Mouse (Mus musculus) cerebellum, adult 9-10 months (tissue): ENCODE results near the gene Mpo.
A peak's percentile ranks its signal among the peaks of the same experiment; 100 is the strongest.

Source experiments
- DNase-seq: peaks from one replicate; pipeline ENCODE4 v3.0.0; 2022

Gene Mpo

GRCm38 (mm10) chr11:87758161-87758911 lies 35.0 kb upstream of the Mpo start:
- DNase-seq: no peak

GRCm38 (mm10) chr11:87758957-87759608 lies 34.3 kb upstream of the Mpo start:
- no peak for DNase-seq

- DNase-seq: peak; percentile 61
Measured at GRCm38 (mm10) chr11:87759609-87760005, 33.8 kb upstream of the Mpo start.

GRCm38 (mm10) chr11:87760301-87761081 lies 32.9 kb upstream of the Mpo start, which contains the start of gene Tspoap1:
Gene Tspoap1, plus strand, starts transcription at chr11:87760541.
- peak; percentile 76 for DNase-seq

GRCm38 (mm10) chr11:87761181-87761721 lies 32.1 kb upstream of the Mpo start:
- DNase-seq: peak; percentile 61

- DNase-seq: no peak
Measured at GRCm38 (mm10) chr11:87761806-87762701, 31.3 kb upstream of the Mpo start.

GRCm38 (mm10) chr11:87762702-87763385 lies 30.5 kb upstream of the Mpo start:
- peak; percentile 60 for DNase-seq

- peak; percentile 88 for DNase-seq
Measured at GRCm38 (mm10) chr11:87763511-87763987, 29.8 kb upstream of the Mpo start.

GRCm38 (mm10) chr11:87763988-87764876 lies 29.1 kb upstream of the Mpo start:
- DNase-seq: peak; percentile 77

GRCm38 (mm10) chr11:87768745-87769144 lies 24.6 kb upstream of the Mpo start:
- DNase-seq: no peak

- DNase-seq: peak; percentile 78
Measured at GRCm38 (mm10) chr11:87770989-87771388, 22.4 kb upstream of the Mpo start.

GRCm38 (mm10) chr11:87772354-87772753 lies 21.0 kb upstream of the Mpo start:
- no peak for DNase-seq

- DNase-seq: peak; percentile 88
Measured at GRCm38 (mm10) chr11:87778100-87778765, 15.1 kb upstream of the Mpo start.

- DNase-seq: no peak
Measured at GRCm38 (mm10) chr11:87778915-87779314, 14.5 kb upstream of the Mpo start.

GRCm38 (mm10) chr11:87779392-87779791 lies 14.0 kb upstream of the Mpo start:
- peak; percentile 39 for DNase-seq

GRCm38 (mm10) chr11:87780130-87780529 lies 13.3 kb upstream of the Mpo start:
- peak; percentile 38 for DNase-seq

- DNase-seq: no peak
Measured at GRCm38 (mm10) chr11:87790088-87790487, 3.3 kb upstream of the Mpo start.

GRCm38 (mm10) chr11:87801711-87802275 lies 8.4 kb downstream of the Mpo start:
- no peak for DNase-seq

GRCm38 (mm10) chr11:87802621-87803020 lies 9.2 kb downstream of the Mpo start:
- no peak for DNase-seq
